In the genomic region with DNA sequence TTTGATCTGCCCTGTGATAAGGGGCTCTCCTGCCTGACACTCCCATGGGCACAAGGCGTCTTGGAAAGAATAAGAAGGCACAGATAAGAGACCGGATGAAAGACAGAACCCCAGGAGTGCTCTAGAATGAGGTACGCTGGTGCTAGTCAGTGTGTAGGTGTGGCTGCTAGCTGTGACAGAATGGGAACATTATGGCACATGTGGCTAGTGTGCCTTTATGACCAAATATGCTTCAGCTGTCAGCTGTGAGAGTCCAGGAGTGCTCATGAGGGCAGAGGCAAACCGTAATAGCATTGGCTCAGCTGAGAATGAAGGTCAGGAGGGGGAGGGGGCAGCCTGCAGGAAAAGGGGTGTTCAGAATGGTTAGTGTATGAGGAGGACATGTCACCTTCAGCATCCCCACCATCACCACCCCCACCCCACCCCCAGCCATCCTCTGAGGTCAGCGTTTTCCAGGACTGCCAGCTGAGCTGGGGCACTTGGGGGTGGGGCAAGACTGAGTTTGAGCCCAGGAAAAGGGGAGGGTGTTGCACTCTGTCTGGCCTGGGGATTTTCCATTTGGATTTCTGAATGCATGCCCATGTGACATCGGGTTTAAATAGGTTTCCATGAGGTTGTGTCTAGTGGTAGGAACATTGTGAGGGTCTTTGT, we compare ENCODE assay signal across 9 mouse cellular contexts. TPM values are rescaled to one million over a fixed set of nuclear protein-coding genes. Genes with fewer than 3 reads are reported as not detected.
DNase-seq lines count a peak whose midpoint lies in the region; ATAC-seq and TF ChIP-seq lines count a peak whose summit lies in the region.
"Had no signal": no experiment of that assay in that cellular context is flagged by ENCODE, and none has a peak within 500 bp of the region (broad histone marks: within the 10 kb centered on the region; RNA-seq: fewer than 3 reads in every experiment).

No protein-coding gene starts in this region.

- no peak overlapping the region for H3K27ac ChIP-seq in forebrain, embryonic 12.5 days
- no peak overlapping the region for H3K27ac ChIP-seq in forebrain, postnatal 0 days (ENCODE audit: low read depth, low read length)
- no peak overlapping the region for H3K27ac ChIP-seq in forebrain, embryonic 16.5 days (ENCODE audit: low read length)

- no peak overlapping the region for H3ac ChIP-seq in C2C12 (ENCODE audit: control insufficient read depth, insufficient read length, low read depth)

- 49% methylated on average over 6 of the region's 6 CpGs for WGBS in forebrain, embryonic 12.5 days
- WGBS in forebrain, postnatal 0 days, result 41% methylated on average over 6 of the region's 6 CpGs
- WGBS in forebrain, embryonic 16.5 days, result 46% methylated on average over 6 of the region's 6 CpGs

- H3K79me2 ChIP-seq in C2C12 (ENCODE audit: control insufficient read depth, insufficient read depth), result no peaks in the 10 kb centered on the region

- no peak overlapping the region for H3K4me3 ChIP-seq in forebrain, embryonic 12.5 days (replicated peaks)
- no peak overlapping the region for H3K4me3 ChIP-seq in forebrain, postnatal 0 days (ENCODE audit: low read depth, low read length)
- H3K4me3 ChIP-seq in C2C12 (ENCODE audit: insufficient read depth, poor library complexity, severe bottlenecking), result no peak overlapping the region
- no peak overlapping the region for H3K4me3 ChIP-seq in forebrain, embryonic 16.5 days (replicated peaks; ENCODE audit: low read length)

- peak; percentile 50 for ATAC-seq in forebrain, embryonic 12.5 days (ENCODE audit: low FRiP score)
- ATAC-seq in forebrain, postnatal 0 days, result no peak
- ATAC-seq in forebrain, embryonic 16.5 days, result no peak

- TF ChIP-seq CTCF in forebrain, postnatal 0 days (IDR thresholded peaks at IDR 0.05; ENCODE audit: low read depth), result no peak
- no peak for TF ChIP-seq CTCF in C2C12 (IDR thresholded peaks at IDR 0.05; ENCODE audit: control insufficient read depth, insufficient read depth, insufficient read length)

- no peaks in the 10 kb centered on the region for H3K9me3 ChIP-seq in forebrain, embryonic 12.5 days
- no peaks in the 10 kb centered on the region for H3K9me3 ChIP-seq in forebrain, postnatal 0 days (ENCODE audit: low read length)
- H3K9me3 ChIP-seq in forebrain, embryonic 16.5 days (ENCODE audit: control insufficient read depth, low read length), result no peaks in the 10 kb centered on the region

- H3K4me2 ChIP-seq in forebrain, embryonic 12.5 days, result no peak overlapping the region
- H3K4me2 ChIP-seq in forebrain, postnatal 0 days (ENCODE audit: low read depth), result no peak overlapping the region
- no peak overlapping the region for H3K4me2 ChIP-seq in forebrain, embryonic 16.5 days (ENCODE audit: low read length)

- H3K27me3 ChIP-seq in forebrain, embryonic 12.5 days, result no peaks in the 10 kb centered on the region; the same call in 1 of the 2 replicates
- H3K27me3 ChIP-seq in forebrain, postnatal 0 days (ENCODE audit: insufficient read depth, low read length), result no peaks in the 10 kb centered on the region
- no peaks in the 10 kb centered on the region for H3K27me3 ChIP-seq in C2C12 (ENCODE audit: control insufficient read depth, insufficient read depth, insufficient read length)
- H3K27me3 ChIP-seq in forebrain, embryonic 16.5 days (replicated peaks; ENCODE audit: control insufficient read depth, insufficient read depth, low read length), result no peaks in the 10 kb centered on the region

- peaks cover 19% of the 10 kb centered on the region for H3K4me1 ChIP-seq in forebrain, embryonic 12.5 days
- peaks cover 13% of the 10 kb centered on the region; the same call in 1 of the 2 replicates for H3K4me1 ChIP-seq in forebrain, postnatal 0 days (ENCODE audit: insufficient read depth)
- H3K4me1 ChIP-seq in forebrain, embryonic 16.5 days (replicated peaks; ENCODE audit: control insufficient read depth, insufficient read depth, low read length), result peaks cover 17% of the 10 kb centered on the region

- DNase-seq in forebrain, postnatal 0 days, result no peak
- DNase-seq in cerebellum, postnatal 25 days, result peak; percentile 79 to 84
- peak; percentile 71 to 77 for DNase-seq in kidney, postnatal 36 days
- DNase-seq in embryo, embryonic 10.5 days (ENCODE audit: low spot score), result no peak
- DNase-seq in thymus, adult 18-20 months, result no peak
- DNase-seq: embryo, embryonic 11 days had no signal

- H3K9ac ChIP-seq in forebrain, embryonic 12.5 days, result peak overlapping the region; percentile 12; the same call in 1 of the 2 replicates
- H3K9ac ChIP-seq in forebrain, postnatal 0 days, result no peak overlapping the region
- H3K9ac ChIP-seq in forebrain, embryonic 16.5 days (replicated peaks; ENCODE audit: low read depth, low read length), result no peak overlapping the region

- no peaks in the 10 kb centered on the region for H3K36me3 ChIP-seq in forebrain, embryonic 12.5 days (replicated peaks)
- no peaks in the 10 kb centered on the region for H3K36me3 ChIP-seq in forebrain, postnatal 0 days (ENCODE audit: insufficient read depth)
- H3K36me3 ChIP-seq in C2C12 (ENCODE audit: control insufficient read depth, insufficient read depth), result no peaks in the 10 kb centered on the region
- H3K36me3 ChIP-seq in forebrain, embryonic 16.5 days (ENCODE audit: control insufficient read depth, insufficient read depth), result no peaks in the 10 kb centered on the region

- no peaks in the 10 kb centered on the region for H3K79me3 ChIP-seq in C2C12 (ENCODE audit: low read depth)

TF ChIP-seq in C2C12, 6 proteins besides CTCF, POLR2A, EP300 and RAD21:
- TF ChIP-seq USF1 (IDR thresholded peaks at IDR 0.05; ENCODE audit: low read depth) (peak; percentile 58), MYOD1 (IDR thresholded peaks at IDR 0.05; ENCODE audit: control insufficient read depth, insufficient read length, low read depth) (no peak)

RNA-seq across cellular contexts. Expression of a gene that starts 1.4 kb away (rescaled TPM):
- not detected in 2 replicates for polyA plus RNA-seq in forebrain, embryonic 12.5 days (2016; fragmentation: Nextera tagmentation; extraction: Ambion mirVana)
- total RNA-seq in forebrain, postnatal 0 days (2014; rRNA removed), result not detected in 2 replicates
- polyA plus RNA-seq in forebrain, postnatal 0 days (2015; fragmentation: Nextera tagmentation; extraction: Ambion mirVana), result not detected in 2 replicates
- polyA plus RNA-seq in C2C12 (2012; fragmentation: generic; extraction: Trizol), result not detected
- polyA plus RNA-seq in forebrain, embryonic 16.5 days (2015; fragmentation: Nextera tagmentation; extraction: Ambion mirVana), result not detected in 2 replicates

RNA-seq across cellular contexts. Expression of a gene that starts 1.4 kb away (rescaled TPM):
- polyA plus RNA-seq in forebrain, embryonic 12.5 days (2016; fragmentation: Nextera tagmentation; extraction: Ambion mirVana), result not detected in 2 replicates
- not detected in 2 replicates for total RNA-seq in forebrain, postnatal 0 days (2014; rRNA removed)
- not detected in 2 replicates for polyA plus RNA-seq in forebrain, postnatal 0 days (2015; fragmentation: Nextera tagmentation; extraction: Ambion mirVana)
- not detected for polyA plus RNA-seq in C2C12 (2012; fragmentation: generic; extraction: Trizol)
- polyA plus RNA-seq in forebrain, embryonic 16.5 days (2015; fragmentation: Nextera tagmentation; extraction: Ambion mirVana), result not detected in 2 replicates

RNA-seq across cellular contexts. Expression of a gene that starts 7.2 kb away (rescaled TPM):
- 0.22 TPM in 1 of 2 replicates, not detected in the other for polyA plus RNA-seq in forebrain, embryonic 12.5 days (2016; fragmentation: Nextera tagmentation; extraction: Ambion mirVana)
- total RNA-seq in forebrain, postnatal 0 days (2014; rRNA removed), result 0.29 TPM in 1 of 2 replicates, not detected in the other
- polyA plus RNA-seq in forebrain, postnatal 0 days (2015; fragmentation: Nextera tagmentation; extraction: Ambion mirVana), result 0.07 TPM in 1 of 2 replicates, not detected in the other
- 0.02 TPM for polyA plus RNA-seq in C2C12 (2012; fragmentation: generic; extraction: Trizol)
- 0.10 and 0.19 TPM in 2 replicates for polyA plus RNA-seq in forebrain, embryonic 16.5 days (2015; fragmentation: Nextera tagmentation; extraction: Ambion mirVana)

RNA-seq across cellular contexts. Expression of a gene that starts 23.5 kb away (rescaled TPM):
- 2.0 and 2.2 TPM in 2 replicates for polyA plus RNA-seq in forebrain, embryonic 12.5 days (2016; fragmentation: Nextera tagmentation; extraction: Ambion mirVana)
- 5.0 and 6.3 TPM in 2 replicates for total RNA-seq in forebrain, postnatal 0 days (2014; rRNA removed)
- 2.8 and 3.0 TPM in 2 replicates for polyA plus RNA-seq in forebrain, postnatal 0 days (2015; fragmentation: Nextera tagmentation; extraction: Ambion mirVana)
- polyA plus RNA-seq in C2C12 (2012; fragmentation: generic; extraction: Trizol), result 1.4 TPM
- 2.6 and 2.7 TPM in 2 replicates for polyA plus RNA-seq in forebrain, embryonic 16.5 days (2015; fragmentation: Nextera tagmentation; extraction: Ambion mirVana)

RNA-seq across cellular contexts. Expression of a gene that starts 46.8 kb away (rescaled TPM):
- polyA plus RNA-seq in forebrain, embryonic 12.5 days (2016; fragmentation: Nextera tagmentation; extraction: Ambion mirVana), result 93.5 and 100 TPM in 2 replicates
- 41.5 and 51.3 TPM in 2 replicates for total RNA-seq in forebrain, postnatal 0 days (2014; rRNA removed)
- polyA plus RNA-seq in forebrain, postnatal 0 days (2015; fragmentation: Nextera tagmentation; extraction: Ambion mirVana), result 21.5 and 30.8 TPM in 2 replicates
- 6.0 TPM for polyA plus RNA-seq in C2C12 (2012; fragmentation: generic; extraction: Trizol)
- polyA plus RNA-seq in forebrain, embryonic 16.5 days (2015; fragmentation: Nextera tagmentation; extraction: Ambion mirVana), result 83.3 and 86.9 TPM in 2 replicates

Comparison
In these comparisons a context has a peak if more than half of its experiments do, and no peak if none do; other contexts are left out.
1. DNase-seq: peak in cerebellum, postnatal 25 days (2 of 2) and kidney, postnatal 36 days (2 of 2); none in forebrain, postnatal 0 days (single experiment), embryo, embryonic 10.5 days (single experiment) and thymus, adult 18-20 months (0 of 2).